Mouse (Mus musculus): ENCODE measurements around the gene Slc10a4. TPM values are rescaled to one million over a fixed set of nuclear protein-coding genes. Genes with fewer than 3 reads are reported as not detected.

Slc10a4 gene
- total and polyA plus RNA-seq, 2 experiments from 2014 or later, result 14.2 to 27.0 TPM

- 48% methylated on average over 9 of the region's 9 CpGs for WGBS
Observed at GRCm38 (mm10) chr5:73014745-73015144, 8.1 kb downstream of the Slc10a4 start.

GRCm38 (mm10) chr5:73023801-73024200 is 17.1 kb downstream of the Slc10a4 start:
- DNase-seq (no peak), ATAC-seq (no peak)
- Histone ChIP-seq H3K4me2 (ENCODE audit: low read depth) (no peak overlapping the region), H3K27me3 (ENCODE audit: insufficient read depth, low read length) (no peaks in the 10 kb centered on the region), H3K9ac (no peak overlapping the region), H3K27ac (ENCODE audit: low read depth, low read length) (no peak overlapping the region), H3K9me3 (ENCODE audit: low read length) (no peaks in the 10 kb centered on the region), H3K4me1 (ENCODE audit: insufficient read depth) (no peaks in the 10 kb centered on the region), H3K36me3 (ENCODE audit: insufficient read depth) (peaks cover 35% of the 10 kb centered on the region), H3K4me3 (ENCODE audit: low read depth, low read length) (no peak overlapping the region)
- no peak for TF ChIP-seq CTCF (IDR thresholded peaks at IDR 0.05; ENCODE audit: low read depth)
- 92% methylated on average over 13 of the region's 13 CpGs for WGBS

More at GRCm38 (mm10) chr5:73014745-73015144, 8.1 kb downstream of the Slc10a4 start:
- H3K4me2 ChIP-seq (ENCODE audit: low read depth), result no peak overlapping the region
- no peak for DNase-seq
- H3K27me3 ChIP-seq (ENCODE audit: insufficient read depth, low read length), result no peaks in the 10 kb centered on the region
- ATAC-seq, result no peak
- no peak overlapping the region for H3K9ac ChIP-seq
- H3K4me3 ChIP-seq (ENCODE audit: low read depth, low read length), result no peak overlapping the region
- no peaks in the 10 kb centered on the region for H3K36me3 ChIP-seq (ENCODE audit: insufficient read depth)
- no peaks in the 10 kb centered on the region for H3K4me1 ChIP-seq (ENCODE audit: insufficient read depth)
- H3K9me3 ChIP-seq (ENCODE audit: low read length), result no peaks in the 10 kb centered on the region
- TF ChIP-seq CTCF (IDR thresholded peaks at IDR 0.05; ENCODE audit: low read depth), result no peak
- H3K27ac ChIP-seq (ENCODE audit: low read depth, low read length), result no peak overlapping the region

- Histone ChIP-seq H3K36me3 (ENCODE audit: insufficient read depth) (peaks cover 64% of the 10 kb centered on the region), H3K4me1 (ENCODE audit: insufficient read depth) (no peaks in the 10 kb centered on the region)
- TF ChIP-seq CTCF (IDR thresholded peaks at IDR 0.05; ENCODE audit: low read depth), result no peak
Observed at GRCm38 (mm10) chr5:73028646-73029045, 22.0 kb downstream of the Slc10a4 start.

GRCm38 (mm10) chr5:73032481-73032880 is 25.8 kb downstream of the Slc10a4 start:
- H3K4me2 ChIP-seq (ENCODE audit: low read depth), result no peak overlapping the region
- no peaks in the 10 kb centered on the region for H3K9me3 ChIP-seq (ENCODE audit: low read length)
- DNase-seq (no peak), ATAC-seq (no peak)
- no peaks in the 10 kb centered on the region for H3K27me3 ChIP-seq (ENCODE audit: insufficient read depth, low read length)
- no peak overlapping the region for H3K27ac ChIP-seq (ENCODE audit: low read depth, low read length)
- TF ChIP-seq CTCF (IDR thresholded peaks at IDR 0.05; ENCODE audit: low read depth), result no peak
- 88% methylated on average over 11 of the region's 11 CpGs for WGBS
- H3K4me1 ChIP-seq (ENCODE audit: insufficient read depth), result no peaks in the 10 kb centered on the region
- H3K4me3 ChIP-seq (ENCODE audit: low read depth, low read length), result no peak overlapping the region
- H3K36me3 ChIP-seq (ENCODE audit: insufficient read depth), result peaks cover 70% of the 10 kb centered on the region
- no peak overlapping the region for H3K9ac ChIP-seq

More at GRCm38 (mm10) chr5:73028646-73029045, 22.0 kb downstream of the Slc10a4 start:
- no peaks in the 10 kb centered on the region for H3K27me3 ChIP-seq (ENCODE audit: insufficient read depth, low read length)
- ATAC-seq, result no peak
- no peaks in the 10 kb centered on the region for H3K9me3 ChIP-seq (ENCODE audit: low read length)
- no peak for DNase-seq
- H3K9ac ChIP-seq, result no peak overlapping the region
- H3K4me2 ChIP-seq (ENCODE audit: low read depth), result no peak overlapping the region
- 89% methylated on average over 13 of the region's 13 CpGs for WGBS
- no peak overlapping the region for H3K4me3 ChIP-seq (ENCODE audit: low read depth, low read length)
- H3K27ac ChIP-seq (ENCODE audit: low read depth, low read length), result no peak overlapping the region

GRCm38 (mm10) chr5:73044055-73044454 is 37.4 kb downstream of the Slc10a4 start:
- H3K4me2 ChIP-seq (ENCODE audit: low read depth), result no peak overlapping the region
- H3K27me3 ChIP-seq (ENCODE audit: insufficient read depth, low read length), result no peaks in the 10 kb centered on the region
- no peak overlapping the region for H3K4me3 ChIP-seq (ENCODE audit: low read depth, low read length)
- no peak for ATAC-seq
- H3K36me3 ChIP-seq (ENCODE audit: insufficient read depth), result peaks cover 57% of the 10 kb centered on the region
- H3K27ac ChIP-seq (ENCODE audit: low read depth, low read length), result no peak overlapping the region
- no peak for TF ChIP-seq CTCF (IDR thresholded peaks at IDR 0.05; ENCODE audit: low read depth)
- 0 out of 2 replicates have a peak, but pooled peaks cover 5% of the 10 kb centered on the region for H3K9me3 ChIP-seq (ENCODE audit: low read length)
- WGBS, result 99% methylated on average over 2 of the region's 2 CpGs
- DNase-seq, result no peak
- H3K4me1 ChIP-seq (ENCODE audit: insufficient read depth), result no peaks in the 10 kb centered on the region
- H3K9ac ChIP-seq, result no peak overlapping the region

- ATAC-seq, result no peak
- Histone ChIP-seq H3K27me3 (ENCODE audit: insufficient read depth, low read length) (no peaks in the 10 kb centered on the region), H3K27ac (ENCODE audit: low read depth, low read length) (no peak overlapping the region), H3K4me2 (ENCODE audit: low read depth) (no peak overlapping the region), H3K9ac (no peak overlapping the region), H3K36me3 (ENCODE audit: insufficient read depth) (peaks cover 81% of the 10 kb centered on the region), H3K4me1 (ENCODE audit: insufficient read depth) (no peaks in the 10 kb centered on the region), H3K4me3 (ENCODE audit: low read depth, low read length) (no peak overlapping the region), H3K9me3 (ENCODE audit: low read length) (0 out of 2 replicates have a peak, but pooled peaks cover 5% of the 10 kb centered on the region)
- TF ChIP-seq CTCF (IDR thresholded peaks at IDR 0.05; ENCODE audit: low read depth), result no peak
- WGBS, result 78% methylated on average over 7 of the region's 7 CpGs
- no peak for DNase-seq
Observed at GRCm38 (mm10) chr5:73047651-73048245, 41.1 kb downstream of the Slc10a4 start.

- H3K27ac ChIP-seq (ENCODE audit: low read depth, low read length), result no peak overlapping the region
- no peak overlapping the region for H3K4me2 ChIP-seq (ENCODE audit: low read depth)
- no peaks in the 10 kb centered on the region for H3K9me3 ChIP-seq (ENCODE audit: low read length)
- no peak for TF ChIP-seq CTCF (IDR thresholded peaks at IDR 0.05; ENCODE audit: low read depth)
- no peaks in the 10 kb centered on the region for H3K27me3 ChIP-seq (ENCODE audit: insufficient read depth, low read length)
- no peak overlapping the region for H3K9ac ChIP-seq
- no peak overlapping the region for H3K4me3 ChIP-seq (ENCODE audit: low read depth, low read length)
- H3K4me1 ChIP-seq (ENCODE audit: insufficient read depth), result no peaks in the 10 kb centered on the region
- DNase-seq (no peak), ATAC-seq (no peak)
- H3K36me3 ChIP-seq (ENCODE audit: insufficient read depth), result peaks cover 78% of the 10 kb centered on the region
- 96% methylated on average over 8 of the region's 8 CpGs for WGBS
Observed at GRCm38 (mm10) chr5:73053933-73054332, 47.2 kb downstream of the Slc10a4 start.

All from forebrain, postnatal 0 days (tissue).